Mouse (Mus musculus) testis, adult 2 months (tissue): ENCODE measurements at regions not wholly inside any gene's neighbourhood (a gene's known extent, or its start where the extent isn't known, plus 50 kb on each side); places are given as distances from the start of the nearest gene placed in this dataset.

Experiments used
- H3K27ac ChIP-seq: fragments of 200-500 bp; 2 replicates; pipeline ENCODE4 v1.5.1; 2012; ENCODE audit warnings: low read depth, low read length; ENCODE audit not compliant: control insufficient read depth, insufficient read depth
- H3K27me3 ChIP-seq: fragments of 200-500 bp; 2 replicates; pipeline ENCODE4 v1.6.1; 2012; ENCODE audit warnings: mild to moderate bottlenecking, low read length, moderate library complexity; ENCODE audit not compliant: control insufficient read depth, insufficient read depth
- H3K36me3 ChIP-seq: fragments of 200-500 bp; 2 replicates; pipeline ENCODE4 v1.6.1; 2012; ENCODE audit warnings: mild to moderate bottlenecking, low read length; ENCODE audit not compliant: control insufficient read depth, insufficient read depth
- H3K4me1 ChIP-seq: fragments of 200-500 bp; 2 replicates; pipeline ENCODE4 v1.6.1; 2012; ENCODE audit warnings: low read length; ENCODE audit not compliant: control insufficient read depth, insufficient read depth
- H3K4me3 ChIP-seq: fragments of 200-500 bp; 2 replicates; pipeline ENCODE4 v1.5.1; 2012; ENCODE audit warnings: low read depth, mild to moderate bottlenecking, low read length, moderate library complexity, mixed read lengths; ENCODE audit not compliant: control insufficient read depth
- CTCF ChIP-seq: fragments of 200-500 bp; IDR thresholded peaks from 2 replicates; pipeline ENCODE4 v1.5.1; 2012; ENCODE audit warnings: low read depth, mild to moderate bottlenecking, inconsistent platforms, low read length, moderate library complexity; ENCODE audit not compliant: control insufficient read depth, insufficient read depth, insufficient replicate concordance
- POLR2A ChIP-seq: fragments of 200-500 bp; IDR thresholded peaks from 2 replicates; pipeline ENCODE4 v1.6.1; 2012; ENCODE audit warnings: low read depth, mild to moderate bottlenecking, inconsistent platforms, low read length, moderate library complexity; ENCODE audit not compliant: control insufficient read depth

- TF ChIP-seq CTCF (no peak), POLR2A (no peak)
- Histone ChIP-seq H3K36me3 (no peaks in the 10 kb centered on the region), H3K4me3 (no peak overlapping the region), H3K27me3 (no peaks in the 10 kb centered on the region), H3K4me1 (no peaks in the 10 kb centered on the region), H3K27ac (no peak overlapping the region)
These were observed 910.4 kb downstream of the Diaph3 start for GRCm38 (mm10) chr14:86230609-86231008.

- H3K4me3 ChIP-seq = no peak overlapping the region
- H3K27me3 ChIP-seq = no peaks in the 10 kb centered on the region
- H3K4me1 ChIP-seq = no peaks in the 10 kb centered on the region
- H3K36me3 ChIP-seq = no peaks in the 10 kb centered on the region
- no peak for TF ChIP-seq CTCF
- no peak for TF ChIP-seq POLR2A
- no peak overlapping the region for H3K27ac ChIP-seq
These were observed 911.3 kb downstream of the Diaph3 start for GRCm38 (mm10) chr14:86229755-86230154.

- Histone ChIP-seq H3K4me1 (no peaks in the 10 kb centered on the region), H3K36me3 (no peaks in the 10 kb centered on the region), H3K27ac (no peak overlapping the region), H3K27me3 (no peaks in the 10 kb centered on the region), H3K4me3 (no peak overlapping the region)
- no peak for TF ChIP-seq POLR2A
- no peak for TF ChIP-seq CTCF
These were observed 925.3 kb downstream of the Diaph3 start for GRCm38 (mm10) chr14:86215711-86216110.

GRCm38 (mm10) chr14:86211654-86212053, 929.4 kb downstream of the Diaph3 start:
- no peak overlapping the region for H3K27ac ChIP-seq
- H3K4me1 ChIP-seq = no peaks in the 10 kb centered on the region
- no peaks in the 10 kb centered on the region for H3K27me3 ChIP-seq
- no peaks in the 10 kb centered on the region for H3K36me3 ChIP-seq
- TF ChIP-seq POLR2A (no peak), CTCF (no peak)
- no peak overlapping the region for H3K4me3 ChIP-seq

GRCm38 (mm10) chr14:86204582-86204981, 936.5 kb downstream of the Diaph3 start:
- Histone ChIP-seq H3K27me3 (no peaks in the 10 kb centered on the region), H3K27ac (no peak overlapping the region), H3K4me1 (peaks cover 7% of the 10 kb centered on the region), H3K4me3 (no peak overlapping the region; the same call in 1 of the 2 replicates), H3K36me3 (no peaks in the 10 kb centered on the region)
- TF ChIP-seq POLR2A (no peak), CTCF (no peak)

- H3K27me3 ChIP-seq = no peaks in the 10 kb centered on the region
- H3K36me3 ChIP-seq = no peaks in the 10 kb centered on the region
- no peak for TF ChIP-seq POLR2A
- no peak for TF ChIP-seq CTCF
- H3K27ac ChIP-seq = no peak overlapping the region
- H3K4me1 ChIP-seq = no peaks in the 10 kb centered on the region
- H3K4me3 ChIP-seq = no peak overlapping the region
These were observed 943.2 kb downstream of the Diaph3 start for GRCm38 (mm10) chr14:86197864-86198263.

GRCm38 (mm10) chr14:86184663-86185381, 956.2 kb downstream of the Diaph3 start:
- no peak overlapping the region for H3K4me3 ChIP-seq
- TF ChIP-seq POLR2A (no peak), CTCF (no peak)

More at GRCm38 (mm10) chr14:86184663-86185381, 956.2 kb downstream of the Diaph3 start:
- H3K4me1 ChIP-seq = no peaks in the 10 kb centered on the region
- H3K27ac ChIP-seq = no peak overlapping the region
- no peaks in the 10 kb centered on the region for H3K27me3 ChIP-seq
- H3K36me3 ChIP-seq = no peaks in the 10 kb centered on the region
